Mouse (Mus musculus) liver, adult 2 months (tissue): ENCODE results near the gene Zfp804a.

Experiments used
- CTCF ChIP-seq: fragments of 200-500 bp; IDR thresholded peaks from 2 replicates; pipeline ENCODE4 v1.5.1; 2011; ENCODE audit warnings: low read depth, low read length, control low read depth
- POLR2A ChIP-seq: fragments of 200-500 bp; IDR thresholded peaks from 2 replicates; pipeline ENCODE4 v1.6.1; 2011; ENCODE audit warnings: low read length, control low read depth; ENCODE audit not compliant: insufficient read depth; ENCODE audit errors: extremely low read depth

GRCm38 (mm10) chr2:82246902-82247522 lies 194.0 kb downstream of the Zfp804a start:
- TF ChIP-seq POLR2A = no peak
- TF ChIP-seq CTCF = no peak
